In genomic region chr7:73647140-73647539, GRCm38 (mm10) we compare ENCODE assay signal across 13 mouse cellular contexts.
DNase-seq lines count a peak whose midpoint lies in the region; ATAC-seq lines count a peak whose summit lies in the region.
"Had no signal": no experiment of that assay in that cellular context is flagged by ENCODE, and none has a peak within 500 bp of the region (broad histone marks: within the 10 kb centered on the region; RNA-seq: fewer than 3 reads in every experiment).

No protein-coding gene starts in this region.

- peaks cover 22% of the 10 kb centered on the region for H3K27me3 ChIP-seq in midbrain, embryonic 13.5 days
- peaks cover 7% of the 10 kb centered on the region; the same call in 1 of the 2 replicates for H3K27me3 ChIP-seq in midbrain, embryonic 10.5 days (ENCODE audit: low read depth, poor library complexity, severe bottlenecking)
- H3K27me3 ChIP-seq in forebrain, embryonic 16.5 days (replicated peaks; ENCODE audit: control insufficient read depth, insufficient read depth, low read length), result no peaks in the 10 kb centered on the region
- H3K27me3 ChIP-seq: heart, embryonic 13.5 days; lung, embryonic 15.5 days had no signal

- 0 out of 2 replicates have a peak, but pooled peaks have one; percentile 4 for ATAC-seq in midbrain, embryonic 13.5 days
- ATAC-seq in forebrain, embryonic 16.5 days, result peak; percentile 65
- ATAC-seq: intestine, postnatal 0 days had no signal

- H3K36me3 ChIP-seq in midbrain, embryonic 13.5 days, result no peaks in the 10 kb centered on the region
- H3K36me3 ChIP-seq in midbrain, embryonic 10.5 days, result no peaks in the 10 kb centered on the region
- H3K36me3 ChIP-seq in forebrain, embryonic 16.5 days (ENCODE audit: control insufficient read depth, insufficient read depth), result no peaks in the 10 kb centered on the region
- H3K36me3 ChIP-seq: heart, embryonic 13.5 days; limb, embryonic 10.5 days; lung, embryonic 15.5 days; midbrain, embryonic 12.5 days had no signal

- no peak for DNase-seq in midbrain, embryonic 10.5 days (ENCODE audit: low spot score)
- DNase-seq in left cerebral cortex, adult 18-20 months (ENCODE audit: low spot score in 2 of 2), result peak; percentile 36 to 47
- DNase-seq in telencephalon, adult 2 months (ENCODE audit: low read depth, low spot score), result peak; percentile 55
- DNase-seq in heart, adult 8-10 months (ENCODE audit: low spot score), result no peak
- DNase-seq in adrenal gland, postnatal 4 days (ENCODE audit: low spot score in 2 of 2), result no peak
- DNase-seq: retina, postnatal 1 day had no signal

- H3K9me3 ChIP-seq in midbrain, embryonic 13.5 days, result no peaks in the 10 kb centered on the region
- peaks cover 8% of the 10 kb centered on the region; the same call in 1 of the 2 replicates for H3K9me3 ChIP-seq in midbrain, embryonic 10.5 days (replicated peaks)
- H3K9me3 ChIP-seq in forebrain, embryonic 16.5 days (ENCODE audit: control insufficient read depth, low read length), result no peaks in the 10 kb centered on the region
- H3K9me3 ChIP-seq: heart, embryonic 13.5 days; limb, embryonic 10.5 days; lung, embryonic 15.5 days had no signal

- WGBS in midbrain, embryonic 13.5 days, result 69% methylated on average over 4 of the region's 4 CpGs
- 84% methylated on average over 4 of the region's 4 CpGs for WGBS in midbrain, embryonic 10.5 days
- WGBS in forebrain, embryonic 16.5 days, result 23% methylated on average over 4 of the region's 4 CpGs

- H3K4me1 ChIP-seq in midbrain, embryonic 13.5 days (replicated peaks), result peaks cover 23% of the 10 kb centered on the region
- H3K4me1 ChIP-seq in midbrain, embryonic 10.5 days, result peaks cover 30% of the 10 kb centered on the region
- H3K4me1 ChIP-seq in forebrain, embryonic 16.5 days (replicated peaks; ENCODE audit: control insufficient read depth, insufficient read depth, low read length), result peaks cover 29% of the 10 kb centered on the region
- H3K4me1 ChIP-seq: limb, embryonic 10.5 days; lung, embryonic 15.5 days had no signal

- no peak overlapping the region for H3K9ac ChIP-seq in midbrain, embryonic 13.5 days (replicated peaks)
- H3K9ac ChIP-seq in forebrain, embryonic 16.5 days (replicated peaks; ENCODE audit: low read depth, low read length), result no peak overlapping the region
- H3K9ac ChIP-seq: heart, embryonic 13.5 days; lung, embryonic 15.5 days; midbrain, embryonic 12.5 days had no signal

- no peak overlapping the region for H3K4me2 ChIP-seq in midbrain, embryonic 13.5 days (replicated peaks)
- peak overlapping the region; percentile 6; the same call in 1 of the 2 replicates for H3K4me2 ChIP-seq in forebrain, embryonic 16.5 days (ENCODE audit: low read length)
- H3K4me2 ChIP-seq: heart, embryonic 13.5 days; lung, embryonic 15.5 days; midbrain, embryonic 12.5 days had no signal

- H3K4me3 ChIP-seq in midbrain, embryonic 13.5 days (replicated peaks), result no peak overlapping the region
- no peak overlapping the region for H3K4me3 ChIP-seq in midbrain, embryonic 10.5 days
- no peak overlapping the region for H3K4me3 ChIP-seq in forebrain, embryonic 16.5 days (replicated peaks; ENCODE audit: low read length)
- H3K4me3 ChIP-seq: heart, embryonic 13.5 days; limb, embryonic 10.5 days; lung, embryonic 15.5 days; midbrain, embryonic 12.5 days had no signal

- peak overlapping the region; percentile 44; the same call in 1 of the 2 replicates for H3K27ac ChIP-seq in midbrain, embryonic 13.5 days
- H3K27ac ChIP-seq in midbrain, embryonic 10.5 days (replicated peaks), result no peak overlapping the region
- H3K27ac ChIP-seq in forebrain, embryonic 16.5 days (ENCODE audit: low read length), result peak overlapping the region; percentile 85
- H3K27ac ChIP-seq: heart, embryonic 13.5 days; limb, embryonic 10.5 days; lung, embryonic 15.5 days; midbrain, embryonic 12.5 days had no signal

Comparison
In these comparisons a context has a peak if more than half of its experiments do, and no peak if none do; other contexts are left out.
1. DNase-seq: peak in left cerebral cortex, adult 18-20 months (2 of 2) and telencephalon, adult 2 months (single experiment); none in midbrain, embryonic 10.5 days (single experiment), heart, adult 8-10 months (single experiment) and adrenal gland, postnatal 4 days (0 of 2).